Mouse (Mus musculus) G1E (cell line): ENCODE results near the gene Dazap2. TPM values are rescaled to one million over a fixed set of nuclear protein-coding genes. Genes with fewer than 3 reads are reported as not detected.
A peak's percentile ranks its signal among the peaks of the same experiment; 100 is the strongest.

ENCODE experiments used
- ATAC-seq: 2 replicates; pipeline ENCODE4 v1.8.0; 2016; ENCODE audit warnings: mild to moderate bottlenecking; ENCODE audit not compliant: insufficient number of reproducible peaks, poor library complexity, low FRiP score, severe bottlenecking; ENCODE audit errors: extremely low read depth
- DNase-seq: peaks from one replicate; pipeline ENCODE4 v3.0.0; 2012; ENCODE audit warnings: low spot score
- H3K27me3 ChIP-seq: 2 replicates; pipeline ENCODE4 v1.6.1; 2012; ENCODE audit warnings: mild to moderate bottlenecking, low read length, inconsistent platforms; ENCODE audit not compliant: insufficient read depth
- H3K36me3 ChIP-seq: replicated peaks from 2 replicates; pipeline ENCODE3; 2012; ENCODE audit warnings: mild to moderate bottlenecking, inconsistent platforms
- H3K4me1 ChIP-seq: 2 replicates; pipeline ENCODE4 v1.6.1; 2012; ENCODE audit warnings: low read depth, low read length, inconsistent platforms, mixed read lengths; ENCODE audit not compliant: insufficient read depth
- H3K4me3 ChIP-seq: 2 replicates; pipeline ENCODE4 v1.5.1; 2012; ENCODE audit warnings: low read depth, mild to moderate bottlenecking, inconsistent platforms, low read length, moderate library complexity, mixed read lengths
- H3K9me3 ChIP-seq: replicated peaks from 2 replicates; pipeline ENCODE4 v1.6.1; 2012; ENCODE audit warnings: inconsistent platforms
- CTCF ChIP-seq: IDR thresholded peaks from 2 replicates; pipeline ENCODE4 v1.5.1; 2012; ENCODE audit warnings: low read depth, low read length, inconsistent platforms, mixed read lengths
- GATA1 ChIP-seq: IDR thresholded peaks from 2 replicates; pipeline ENCODE4 v1.6.1; 2012; ENCODE audit warnings: borderline replicate concordance, low read length, inconsistent platforms, mixed read lengths
- GATA2 ChIP-seq: IDR thresholded peaks from 2 replicates; pipeline ENCODE4 v1.6.1; 2012; ENCODE audit warnings: low read depth, low read length, inconsistent platforms, borderline replicate concordance
- POLR2AphosphoS5 ChIP-seq: IDR thresholded peaks from 2 replicates; pipeline ENCODE4 v1.6.1; 2012; ENCODE audit warnings: low read depth, low read length, inconsistent platforms; ENCODE audit not compliant: insufficient replicate concordance
- TAL1 ChIP-seq: conservative IDR thresholded peaks from 2 replicates; pipeline ENCODE4 v1.6.1; 2012; ENCODE audit warnings: low read depth, low read length, inconsistent platforms, mixed read lengths
- polyA plus RNA-seq: library from polyadenylated mRNA; stranded (reverse); fragments of >175 nt; gene quantifications from 2 replicates; pipeline ENCODE4 v1.2.3, GENCODE M21; 2012
- total RNA-seq, 2 experiments: library from RNA; stranded (forward) in 1 of 2; stranded (reverse) in 1 of 2; fragments of 200-1000 nt in 1 of 2; fragments of >200 nt in 1 of 2; fragmentation: Nextera tagmentation in 1 of 2; gene quantifications; 2 replicates each; pipeline ENCODE4 v1.2.3; 2014 to 2017

Dazap2 gene
- total and polyA plus RNA-seq, 3 experiments, result 56.6 to 234 (median 177) TPM

GRCm38 (mm10) chr15:100590436-100590835, 24.7 kb upstream of the Dazap2 start:
- TF ChIP-seq POLR2AphosphoS5 (no peak), TAL1 (no peak), GATA1 (no peak), CTCF (no peak), GATA2 (no peak)
- Histone ChIP-seq H3K4me3 (no peak overlapping the region), H3K36me3 (no peaks in the 10 kb centered on the region), H3K9me3 (no peaks in the 10 kb centered on the region), H3K27me3 (peaks cover 8% of the 10 kb centered on the region; the same call in 1 of the 2 replicates), H3K4me1 (no peaks in the 10 kb centered on the region)
- no peak for DNase-seq
- no peak for ATAC-seq

- peaks cover 8% of the 10 kb centered on the region; the same call in 1 of the 2 replicates for H3K27me3 ChIP-seq
- DNase-seq, result no peak
- no peak for TF ChIP-seq GATA2
- no peak for TF ChIP-seq GATA1
- TF ChIP-seq POLR2AphosphoS5, result no peak
- no peak for TF ChIP-seq TAL1
- TF ChIP-seq CTCF, result no peak
- H3K4me1 ChIP-seq, result no peaks in the 10 kb centered on the region
- ATAC-seq, result no peak
- H3K4me3 ChIP-seq, result no peak overlapping the region
- H3K9me3 ChIP-seq, result no peaks in the 10 kb centered on the region
- no peaks in the 10 kb centered on the region for H3K36me3 ChIP-seq
These were observed 22.3 kb upstream of the Dazap2 start for GRCm38 (mm10) chr15:100592817-100593216.

DNA sequence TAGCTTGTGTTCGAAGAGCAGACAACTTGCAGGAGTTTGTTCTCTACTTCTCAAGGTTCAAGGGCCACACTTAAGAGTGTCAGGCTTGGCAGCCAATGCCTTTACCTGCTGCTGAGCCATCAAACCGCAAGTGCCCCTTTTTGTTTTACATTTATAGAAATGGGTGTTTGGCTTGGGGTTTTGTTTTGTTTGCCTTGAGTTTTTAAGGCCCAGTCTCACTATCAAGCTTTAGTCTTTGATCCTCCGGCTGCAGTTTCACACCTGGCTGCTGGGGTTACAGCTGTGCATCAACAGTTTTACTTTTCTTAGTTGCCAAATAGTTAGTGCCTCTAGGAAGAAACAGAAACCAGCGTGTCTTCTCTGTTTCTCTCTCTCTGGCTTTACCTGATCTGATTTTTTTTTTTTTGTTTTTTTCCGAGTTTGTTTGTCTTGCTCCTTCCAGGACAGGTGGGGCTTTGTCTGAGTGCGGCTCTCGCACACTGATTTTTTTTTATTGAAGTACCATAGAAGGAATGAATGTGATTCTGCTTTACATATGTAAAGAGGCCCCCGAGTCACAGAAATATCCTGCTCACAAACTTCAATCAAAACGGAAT, 16.8 kb upstream of the Dazap2 start:
- ATAC-seq, result no peak
- no peak for TF ChIP-seq POLR2AphosphoS5
- no peak for TF ChIP-seq TAL1
- no peak for TF ChIP-seq CTCF
- TF ChIP-seq GATA2, result no peak
- no peak for TF ChIP-seq GATA1
- no peaks in the 10 kb centered on the region for H3K36me3 ChIP-seq
- DNase-seq, result no peak
- H3K4me1 ChIP-seq, result peaks cover 5% of the 10 kb centered on the region; the same call in 1 of the 2 replicates
- H3K9me3 ChIP-seq, result no peaks in the 10 kb centered on the region
- H3K27me3 ChIP-seq, result peaks cover 28% of the 10 kb centered on the region
- H3K4me3 ChIP-seq, result no peak overlapping the region

DNA sequence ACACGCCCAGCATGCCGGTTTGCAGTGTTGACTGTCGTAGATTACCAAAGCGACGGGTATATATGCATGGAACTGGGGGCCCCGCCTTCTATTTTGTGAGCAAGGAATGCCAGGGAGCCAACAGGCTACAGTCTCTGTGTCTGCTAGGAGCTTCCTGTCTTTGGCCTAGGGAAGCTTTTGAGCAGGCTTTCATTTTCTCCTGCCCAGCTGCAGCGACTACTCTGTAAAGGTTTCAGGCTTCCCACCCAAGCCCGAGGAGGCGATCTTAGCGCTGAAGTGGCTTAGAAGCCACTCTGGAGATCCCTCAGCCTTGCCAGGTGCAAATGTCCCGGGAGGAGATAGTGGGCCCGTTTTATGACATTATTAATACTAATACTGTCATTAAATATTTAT, 16.3 kb upstream of the Dazap2 start:
- no peak for TF ChIP-seq TAL1
- no peak for TF ChIP-seq POLR2AphosphoS5
- Histone ChIP-seq H3K36me3 (no peaks in the 10 kb centered on the region), H3K4me1 (peaks cover 5% of the 10 kb centered on the region; the same call in 1 of the 2 replicates), H3K9me3 (no peaks in the 10 kb centered on the region), H3K27me3 (peaks cover 29% of the 10 kb centered on the region), H3K4me3 (no peak overlapping the region)
- no peak for DNase-seq
- ATAC-seq, result no peak

- no peak for ATAC-seq
- Histone ChIP-seq H3K9me3 (no peaks in the 10 kb centered on the region), H3K36me3 (no peaks in the 10 kb centered on the region), H3K4me3 (peak within 1 kb of the TSS; percentile 67), H3K27me3 (peaks cover 29% of the 10 kb centered on the region), H3K4me1 (peaks cover 5% of the 10 kb centered on the region; the same call in 1 of the 2 replicates)
- TF ChIP-seq CTCF, result no peak
- TF ChIP-seq GATA2, result no peak
- no peak for TF ChIP-seq POLR2AphosphoS5
- TF ChIP-seq TAL1, result no peak
- TF ChIP-seq GATA1, result no peak
- DNase-seq, result no peak
These were observed 15.7 kb upstream of the Dazap2 start, which contains the start of gene Pou6f1 for GRCm38 (mm10) chr15:100599276-100600046. TSS of gene Pou6f1 (minus strand) at chr15:100599984.

DNA sequence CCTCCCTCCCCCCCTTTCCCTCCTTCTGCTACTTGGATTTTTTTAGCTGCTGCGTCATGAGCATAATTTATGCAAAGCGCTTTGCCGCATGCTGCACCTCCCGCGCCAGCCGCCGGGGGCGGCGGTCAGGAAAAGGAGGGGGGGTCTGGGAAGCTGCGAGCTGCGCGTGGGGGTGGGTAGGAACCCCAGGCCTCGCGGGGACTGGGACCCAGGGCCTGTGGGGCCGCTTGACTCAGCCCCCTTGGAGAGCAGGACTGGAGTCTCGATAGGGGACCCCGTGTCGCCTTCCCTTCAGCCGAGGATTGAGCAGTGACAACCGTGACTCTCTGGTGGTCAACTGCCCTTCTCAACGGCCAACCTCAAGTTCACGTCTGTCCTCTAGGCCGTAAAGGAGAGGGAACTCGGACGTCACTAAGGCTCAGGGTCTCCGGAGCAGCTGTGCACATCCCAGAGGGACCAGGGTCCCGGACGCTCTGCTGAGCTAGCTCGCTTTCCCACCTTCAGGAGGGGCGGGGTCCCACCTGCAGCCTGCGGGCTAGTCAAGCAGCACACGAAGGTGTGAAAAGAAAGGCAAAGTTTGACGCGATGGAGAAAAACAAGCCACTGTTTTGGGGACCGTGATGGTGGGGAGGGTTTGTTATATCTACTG, 15.0 kb upstream of the Dazap2 start:
- ATAC-seq (peak; percentile 4; the same call in 1 of the 2 replicates), DNase-seq (peak; percentile 36)
- Histone ChIP-seq H3K4me1 (peaks cover 5% of the 10 kb centered on the region; the same call in 1 of the 2 replicates), H3K27me3 (peaks cover 32% of the 10 kb centered on the region), H3K9me3 (no peaks in the 10 kb centered on the region), H3K36me3 (no peaks in the 10 kb centered on the region), H3K4me3 (peak overlapping the region; percentile 67)
- TF ChIP-seq POLR2AphosphoS5 (no peak), TAL1 (no peak), CTCF (no peak), GATA2 (no peak), GATA1 (no peak)
